Mouse (Mus musculus) intestine, embryonic 15.5 days (tissue): ENCODE data around the gene Hdac9. TPM values are rescaled to one million over a fixed set of nuclear protein-coding genes. Genes with fewer than 3 reads are reported as not detected.

ENCODE experiments used
- ATAC-seq: fragments of 200-750 bp; cut with Nextera tagmentation; 2 replicates; pipeline ENCODE4 v1.8.0; 2017; ENCODE audit warnings: moderate TSS enrichment, moderate library complexity
- H3K27ac ChIP-seq: fragments of 300-500 bp; sonication (generic); 2 replicates; pipeline ENCODE4 v1.5.1; 2015; ENCODE audit warnings: mild to moderate bottlenecking, inconsistent platforms
- H3K27me3 ChIP-seq: fragments of 300-500 bp; sonication (generic); replicated peaks from 2 replicates; pipeline ENCODE4 v1.6.1; 2015; ENCODE audit warnings: inconsistent platforms
- H3K36me3 ChIP-seq: fragments of 300-500 bp; sonication (generic); 2 replicates; pipeline ENCODE4 v1.6.1; 2015; ENCODE audit warnings: inconsistent platforms
- H3K4me1 ChIP-seq: fragments of 300-500 bp; sonication (generic); replicated peaks from 2 replicates; pipeline ENCODE4 v1.6.1; 2015; ENCODE audit warnings: inconsistent platforms
- H3K4me2 ChIP-seq: fragments of 300-500 bp; sonication (generic); replicated peaks from 2 replicates; pipeline ENCODE4 v1.6.1; 2015; ENCODE audit warnings: mild to moderate bottlenecking, inconsistent platforms
- H3K4me3 ChIP-seq: fragments of 300-500 bp; sonication (generic); replicated peaks from 2 replicates; pipeline ENCODE4 v1.5.1; 2015; ENCODE audit warnings: inconsistent platforms
- H3K9ac ChIP-seq: fragments of 300-500 bp; sonication (generic); 2 replicates; pipeline ENCODE4 v1.6.1; 2015; ENCODE audit warnings: inconsistent platforms
- H3K9me3 ChIP-seq: fragments of 300-500 bp; sonication (generic); 2 replicates; pipeline ENCODE4 v1.6.1; 2016; ENCODE audit warnings: inconsistent platforms
- WGBS: fragments of 180-500 bp; shearing (Covaris S2); methylation state at CpG from one replicate; pipeline ENCODE4 v1.1.7; 2015; 5-methylcytosine and 5-hydroxymethylcytosine counted together
- polyA plus RNA-seq: library from polyadenylated mRNA; unstranded; fragments of >200 nt; fragmentation: Nextera tagmentation; extraction: Ambion mirVana; gene quantifications from 2 replicates; pipeline ENCODE4 v1.2.1, GENCODE M21; 2015

The Hdac9 gene
- 3.2 and 4.2 TPM in 2 replicates for polyA plus RNA-seq

GRCm38 (mm10) chr12:34916995-34917394, at the start of gene Hdac9:
Gene Hdac9, minus strand, starts transcription at chr12:34917095.
- ATAC-seq: no peak
- H3K27ac ChIP-seq: no peak within 1 kb of the TSS
- 53% methylated on average over 1 of the region's 1 CpGs for WGBS
- no peak within 1 kb of the TSS for H3K4me2 ChIP-seq
- no peaks in the 10 kb centered on the region for H3K9me3 ChIP-seq
- H3K36me3 ChIP-seq: no peaks in the 10 kb centered on the region
- no peaks in the 10 kb centered on the region for H3K4me1 ChIP-seq
- no peaks in the 10 kb centered on the region for H3K27me3 ChIP-seq
- no peak within 1 kb of the TSS for H3K4me3 ChIP-seq
- H3K9ac ChIP-seq: no peak within 1 kb of the TSS

GRCm38 (mm10) chr12:34949066-34949706, 32.3 kb upstream of the Hdac9 start:
- WGBS: 74% methylated on average over 6 of the region's 6 CpGs
- H3K4me2 ChIP-seq: no peak overlapping the region
- no peaks in the 10 kb centered on the region for H3K9me3 ChIP-seq

GRCm38 (mm10) chr12:34937918-34938317, 21.0 kb upstream of the Hdac9 start:
- whole genome bisulfite sequencing: 100% methylated on average over 1 of the region's 1 CpGs
- no peak overlapping the region for H3K4me3 ChIP-seq

More at GRCm38 (mm10) chr12:34949066-34949706, 32.3 kb upstream of the Hdac9 start:
- no peaks in the 10 kb centered on the region for H3K4me1 ChIP-seq
- no peaks in the 10 kb centered on the region for H3K36me3 ChIP-seq
- no peak overlapping the region for H3K9ac ChIP-seq
- no peak overlapping the region for H3K4me3 ChIP-seq
- no peak for ATAC-seq
- no peak overlapping the region for H3K27ac ChIP-seq
- no peaks in the 10 kb centered on the region for H3K27me3 ChIP-seq

GRCm38 (mm10) chr12:34908008-34908407, 8.9 kb downstream of the Hdac9 start:
- Histone ChIP-seq H3K27ac (no peak overlapping the region), H3K4me2 (no peak overlapping the region), H3K4me3 (no peak overlapping the region), H3K9me3 (no peaks in the 10 kb centered on the region), H3K36me3 (no peaks in the 10 kb centered on the region), H3K4me1 (no peaks in the 10 kb centered on the region; the same call in 1 of the 2 replicates), H3K9ac (no peak overlapping the region), H3K27me3 (peaks cover 10% of the 10 kb centered on the region)
- WGBS: 61% methylated on average over 2 of the region's 2 CpGs
- no peak for ATAC-seq

More at GRCm38 (mm10) chr12:34937918-34938317, 21.0 kb upstream of the Hdac9 start:
- H3K9ac ChIP-seq: no peak overlapping the region
- no peaks in the 10 kb centered on the region for H3K9me3 ChIP-seq
- H3K27ac ChIP-seq: no peak overlapping the region
- no peaks in the 10 kb centered on the region for H3K36me3 ChIP-seq
- H3K27me3 ChIP-seq: no peaks in the 10 kb centered on the region
- no peak for ATAC-seq
- H3K4me2 ChIP-seq: no peak overlapping the region
- no peaks in the 10 kb centered on the region for H3K4me1 ChIP-seq

GRCm38 (mm10) chr12:34907506-34907850, 9.4 kb downstream of the Hdac9 start:
- H3K4me1 ChIP-seq: no peaks in the 10 kb centered on the region; the same call in 1 of the 2 replicates
- no peak overlapping the region for H3K9ac ChIP-seq
- peak; percentile 70 for ATAC-seq
- H3K4me3 ChIP-seq: peak overlapping the region; percentile 64
- peak overlapping the region; percentile 95 for H3K4me2 ChIP-seq
- WGBS: 3% methylated on average over 10 of the region's 10 CpGs
- H3K36me3 ChIP-seq: no peaks in the 10 kb centered on the region
- H3K9me3 ChIP-seq: no peaks in the 10 kb centered on the region
- no peak overlapping the region for H3K27ac ChIP-seq
- peaks cover 10% of the 10 kb centered on the region for H3K27me3 ChIP-seq

- no peak overlapping the region for H3K27ac ChIP-seq
- H3K27me3 ChIP-seq: peaks cover 10% of the 10 kb centered on the region
- peak overlapping the region; percentile 64 for H3K4me3 ChIP-seq
- H3K4me2 ChIP-seq: peak overlapping the region; percentile 95
- under 1% methylated on average over 81 of the region's 107 CpGs for WGBS
- peak overlapping the region; percentile 47 for H3K9ac ChIP-seq
- no peaks in the 10 kb centered on the region for H3K36me3 ChIP-seq
- ATAC-seq: peak; percentile 92
- H3K9me3 ChIP-seq: no peaks in the 10 kb centered on the region
- H3K4me1 ChIP-seq: no peaks in the 10 kb centered on the region; the same call in 1 of the 2 replicates
Measured at GRCm38 (mm10) chr12:34906704-34907505, 10.0 kb downstream of the Hdac9 start.

GRCm38 (mm10) chr12:34906376-34906703, 10.6 kb downstream of the Hdac9 start:
- peak overlapping the region; percentile 47 for H3K9ac ChIP-seq
- ATAC-seq: no peak
- no peaks in the 10 kb centered on the region for H3K36me3 ChIP-seq
- H3K27me3 ChIP-seq: peaks cover 10% of the 10 kb centered on the region
- H3K4me3 ChIP-seq: peak overlapping the region; percentile 64
- 0% methylated on average over 10 of the region's 10 CpGs for WGBS
- H3K9me3 ChIP-seq: no peaks in the 10 kb centered on the region
- no peaks in the 10 kb centered on the region; the same call in 1 of the 2 replicates for H3K4me1 ChIP-seq
- H3K27ac ChIP-seq: no peak overlapping the region
- peak overlapping the region; percentile 95 for H3K4me2 ChIP-seq

GRCm38 (mm10) chr12:34900241-34900640, 16.7 kb downstream of the Hdac9 start:
- H3K4me1 ChIP-seq: no peaks in the 10 kb centered on the region
- no peak for ATAC-seq
- H3K27ac ChIP-seq: no peak overlapping the region
- H3K27me3 ChIP-seq: no peaks in the 10 kb centered on the region
- H3K4me3 ChIP-seq: no peak overlapping the region
- H3K36me3 ChIP-seq: no peaks in the 10 kb centered on the region
- WGBS: 87% methylated on average over 8 of the region's 8 CpGs
- no peaks in the 10 kb centered on the region for H3K9me3 ChIP-seq
- no peak overlapping the region for H3K4me2 ChIP-seq
- H3K9ac ChIP-seq: no peak overlapping the region

GRCm38 (mm10) chr12:34894867-34895266, 22.0 kb downstream of the Hdac9 start:
- H3K4me2 ChIP-seq: no peak overlapping the region
- H3K9me3 ChIP-seq: no peaks in the 10 kb centered on the region
- H3K4me3 ChIP-seq: no peak overlapping the region
- no peak overlapping the region for H3K27ac ChIP-seq
- no peak overlapping the region for H3K9ac ChIP-seq
- H3K4me1 ChIP-seq: no peaks in the 10 kb centered on the region
- H3K27me3 ChIP-seq: no peaks in the 10 kb centered on the region
- no peaks in the 10 kb centered on the region for H3K36me3 ChIP-seq
- 71% methylated on average over 5 of the region's 5 CpGs for WGBS
- ATAC-seq: no peak

- Histone ChIP-seq H3K4me3 (no peak overlapping the region), H3K4me2 (no peak overlapping the region), H3K36me3 (no peaks in the 10 kb centered on the region), H3K9me3 (no peaks in the 10 kb centered on the region), H3K27ac (no peak overlapping the region), H3K27me3 (no peaks in the 10 kb centered on the region), H3K9ac (no peak overlapping the region), H3K4me1 (no peaks in the 10 kb centered on the region)
- no peak for ATAC-seq
- 83% methylated on average over 4 of the region's 4 CpGs for WGBS
Measured at GRCm38 (mm10) chr12:34888694-34889093, 28.2 kb downstream of the Hdac9 start.

- Histone ChIP-seq H3K27me3 (no peaks in the 10 kb centered on the region), H3K4me2 (no peak overlapping the region), H3K4me3 (no peak overlapping the region), H3K27ac (no peak overlapping the region), H3K9me3 (no peaks in the 10 kb centered on the region), H3K4me1 (no peaks in the 10 kb centered on the region), H3K9ac (no peak overlapping the region), H3K36me3 (no peaks in the 10 kb centered on the region)
- no peak for ATAC-seq
- 69% methylated on average over 2 of the region's 2 CpGs for whole genome bisulfite sequencing
Measured at GRCm38 (mm10) chr12:34874926-34875325, 42.0 kb downstream of the Hdac9 start.

- 66% methylated on average over 7 of the region's 7 CpGs for WGBS
Measured at GRCm38 (mm10) chr12:34871028-34871427, 45.9 kb downstream of the Hdac9 start.

More at GRCm38 (mm10) chr12:34871028-34871427, 45.9 kb downstream of the Hdac9 start:
- H3K27ac ChIP-seq: no peak overlapping the region
- H3K27me3 ChIP-seq: no peaks in the 10 kb centered on the region
- no peak overlapping the region for H3K4me3 ChIP-seq
- H3K9me3 ChIP-seq: no peaks in the 10 kb centered on the region
- no peak overlapping the region for H3K9ac ChIP-seq
- H3K36me3 ChIP-seq: no peaks in the 10 kb centered on the region
- ATAC-seq: no peak
- H3K4me1 ChIP-seq: no peaks in the 10 kb centered on the region
- no peak overlapping the region for H3K4me2 ChIP-seq
